Mouse (Mus musculus) left cerebral cortex, postnatal 10 days (tissue): ENCODE measurements around the gene Bend6. TPM values are rescaled to one million over a fixed set of nuclear protein-coding genes. Genes with fewer than 3 reads are reported as not detected.
A peak's percentile ranks its signal among the peaks of the same experiment; 100 is the strongest.

Source experiments
- DNase-seq, 2 experiments: peaks; one replicate each; pipeline ENCODE4 v3.0.0; 2021 to 2022; ENCODE audit warnings: low spot score in 2 of 2, mixed read lengths in 1 of 2; ENCODE audit errors: extremely low spot score in 1 of 2
- intact Hi-C: fragments of 180-260 bp; cut with DNase I; formaldehyde crosslinking; loops from one replicate; pipeline ENCODE4 v1.15.1; 2025
- total RNA-seq, 2 experiments: library from RNA; stranded (reverse); gene quantifications; 2 replicates each; pipeline ENCODE4 v1.2.3; 2021

The Bend6 gene
- total RNA-seq, 2 experiments from 2014 or later = 178 to 184 TPM

- intact Hi-C loops = no loop called here
- no peak for DNase-seq
These were observed 4.0 kb upstream of the Bend6 start for GRCm38 (mm10) chr1:33911589-33911988.

DNA sequence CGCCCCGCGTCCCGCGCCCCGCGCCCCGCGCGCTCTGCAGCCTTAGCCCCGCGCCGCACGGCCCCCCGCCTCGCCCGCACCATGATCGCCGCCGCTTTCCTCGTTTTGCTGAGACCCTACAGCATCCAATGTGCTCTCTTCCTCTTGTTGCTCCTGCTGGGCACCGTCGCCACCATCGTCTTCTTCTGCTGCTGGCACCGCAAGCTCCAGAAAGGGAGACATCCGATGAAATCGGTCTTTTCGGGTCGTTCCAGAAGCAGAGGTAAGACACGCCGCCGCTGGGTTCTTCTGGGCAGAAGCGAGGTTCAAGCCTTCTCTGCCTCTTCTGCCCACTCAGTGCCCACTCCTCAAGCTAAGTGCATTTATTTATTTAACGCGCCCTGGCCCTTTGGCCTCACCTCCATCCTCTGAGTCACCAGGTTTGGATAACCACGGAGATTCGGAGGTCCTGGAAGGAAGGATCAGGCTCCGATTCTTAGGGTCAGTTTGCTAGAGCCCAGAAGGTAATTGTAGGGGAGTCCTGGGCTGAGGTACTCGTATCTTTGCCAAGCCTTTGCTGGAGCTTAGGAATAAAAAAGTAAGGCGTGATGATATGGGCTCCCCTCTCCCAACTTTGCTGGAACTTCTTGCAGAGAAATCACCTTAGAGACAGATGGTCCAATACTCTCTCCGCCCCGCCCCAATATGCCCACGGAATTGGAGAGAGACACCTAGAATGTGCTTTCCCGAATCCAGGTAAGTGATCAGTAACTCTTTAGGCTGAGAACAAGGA lies 761 bp upstream of the Bend6 start, which contains the start of gene Dst:
TSS of gene Dst (plus strand) at position 35 of the 772 bp plus-strand sequence.
- no peak for DNase-seq
- intact Hi-C loops = loop anchor here (5.0 kb wide), 1 partner anchor 54 kb away; no protein-coding TSS in a partner anchor

- intact Hi-C loops = loop anchor here (5.0 kb wide), 1 partner anchor 55 kb away; no protein-coding TSS in a partner anchor
- peak in 1 of 2 experiments; percentile 59 for DNase-seq
These were observed 689 bp downstream of the Bend6 start for GRCm38 (mm10) chr1:33906927-33907326.

DNA sequence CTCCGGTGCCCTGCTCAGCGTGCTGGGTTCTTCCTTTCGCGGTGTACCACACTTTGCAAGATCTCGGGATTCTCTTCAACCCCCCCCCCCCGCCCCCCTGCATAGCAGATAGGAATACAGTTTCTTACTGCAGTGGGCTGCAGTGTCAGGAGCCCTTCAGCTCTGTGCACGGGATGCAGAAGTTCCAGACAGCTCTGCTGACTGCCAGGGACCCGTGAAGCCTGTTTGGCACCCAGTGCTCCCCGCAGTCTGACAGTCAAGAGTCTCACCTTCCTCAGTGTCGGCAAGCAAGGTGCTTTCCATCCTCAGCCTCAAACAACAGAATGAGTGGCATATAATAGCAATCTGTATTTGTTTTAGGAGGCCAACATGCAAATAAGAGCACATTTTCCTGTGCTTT lies 1.4 kb downstream of the Bend6 start:
- DNase-seq = no peak
- intact Hi-C loops = loop anchor here (5.0 kb wide), 1 partner anchor 56 kb away; no protein-coding TSS in a partner anchor

- DNase-seq = peak in 1 of 2 experiments; percentile 43
- intact Hi-C loops = no loop called here
These were observed 4.0 kb downstream of the Bend6 start for GRCm38 (mm10) chr1:33903587-33903986.

GRCm38 (mm10) chr1:33900175-33900574 lies 7.4 kb downstream of the Bend6 start:
- intact Hi-C loops = no loop called here
- no peak for DNase-seq

- no peak for DNase-seq
- intact Hi-C loops = no loop called here
These were observed 9.2 kb downstream of the Bend6 start for GRCm38 (mm10) chr1:33898373-33898772.

- intact Hi-C loops = no loop called here
- DNase-seq = no peak
These were observed 10.2 kb downstream of the Bend6 start for GRCm38 (mm10) chr1:33897426-33897825.

DNA sequence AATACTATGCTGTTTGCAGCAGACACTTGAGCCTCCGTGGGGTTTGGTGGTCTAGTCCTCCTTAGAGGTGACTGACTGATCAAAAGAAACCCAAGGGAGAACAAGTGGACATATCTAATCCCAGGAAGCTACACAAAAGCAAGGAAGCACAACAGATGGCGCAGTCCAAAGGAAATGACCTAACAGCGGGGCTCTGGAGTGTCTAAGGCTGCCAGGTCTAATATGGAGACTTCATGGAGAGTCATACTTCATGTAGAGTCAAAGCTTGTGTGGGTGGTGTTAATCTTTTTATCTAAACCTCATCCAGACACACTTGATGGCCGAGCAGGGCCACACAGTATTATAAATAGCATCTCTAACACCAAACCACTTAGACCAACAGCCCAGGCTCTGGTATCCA lies 10.9 kb downstream of the Bend6 start:
- intact Hi-C loops = no loop called here
- no peak for DNase-seq

- intact Hi-C loops = no loop called here
These were observed 11.5 kb downstream of the Bend6 start for GRCm38 (mm10) chr1:33896116-33896515.

DNA sequence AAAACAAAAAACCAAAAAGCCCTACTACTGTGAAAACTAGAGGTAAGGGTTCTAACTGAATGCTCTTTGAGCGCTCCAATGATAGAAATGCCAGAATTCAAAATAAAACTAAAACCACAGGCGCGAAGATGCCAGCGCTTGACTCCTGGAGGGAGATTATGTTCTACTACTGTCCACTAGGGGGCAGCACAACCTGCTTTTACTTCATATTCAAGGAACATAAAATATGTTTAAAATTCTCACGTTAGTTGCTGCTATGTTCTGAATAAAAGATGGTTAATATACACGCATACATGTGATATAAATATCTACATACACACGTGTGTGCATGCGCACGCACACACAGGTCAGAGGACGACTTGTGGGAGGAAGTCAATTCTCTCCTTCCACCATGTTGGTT lies 14.8 kb downstream of the Bend6 start:
- DNase-seq = peak; percentile 24 to 65
- intact Hi-C loops = loop anchor here (5.0 kb wide), 1 partner anchor 75 kb away; no protein-coding TSS in a partner anchor

More at GRCm38 (mm10) chr1:33896116-33896515, 11.5 kb downstream of the Bend6 start:
- DNase-seq = no peak

GRCm38 (mm10) chr1:33883102-33883839 lies 24.3 kb downstream of the Bend6 start:
- intact Hi-C loops = no loop called here

DNA sequence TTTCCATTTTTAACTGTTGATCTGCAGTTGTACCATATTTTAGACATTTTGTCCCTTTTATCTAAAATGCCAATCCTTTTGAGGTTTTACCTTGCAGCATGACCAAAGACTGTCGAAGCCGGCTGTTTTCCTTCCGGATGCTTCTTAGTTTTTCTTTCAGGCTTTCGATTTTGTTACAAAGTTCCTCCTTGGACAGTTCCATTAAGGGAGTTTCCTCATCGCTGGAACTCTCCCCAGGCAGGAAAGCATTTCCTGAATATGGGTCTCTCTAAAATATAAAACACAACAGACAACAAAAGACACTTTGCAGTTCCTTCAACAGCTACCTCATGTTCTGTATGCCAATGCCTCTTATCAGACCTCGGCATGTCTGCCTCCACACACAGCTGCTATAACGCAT lies 29.4 kb downstream of the Bend6 start:
- intact Hi-C loops = no loop called here
- DNase-seq = no peak

More at GRCm38 (mm10) chr1:33883102-33883839, 24.3 kb downstream of the Bend6 start:
- DNase-seq = peak; percentile 23 to 29

DNA sequence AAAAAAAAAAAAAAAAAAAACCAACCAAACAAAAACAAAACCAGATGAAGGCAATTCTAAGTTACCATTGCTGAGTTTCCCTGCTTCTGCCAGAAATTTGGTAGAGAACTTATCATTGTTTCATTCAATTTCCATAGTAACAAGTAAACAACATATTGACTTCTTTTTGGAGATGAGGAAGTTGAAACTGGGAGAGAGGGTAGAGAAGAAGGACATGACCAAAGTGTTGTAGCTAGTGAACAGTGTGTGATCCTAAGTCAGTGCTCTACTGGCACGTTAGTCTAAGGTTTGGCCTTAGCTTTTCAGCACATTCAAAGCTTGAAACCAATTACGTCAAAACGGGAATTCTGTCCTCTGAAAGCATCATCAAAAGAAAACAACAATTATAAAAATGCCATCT lies 31.2 kb downstream of the Bend6 start:
- no peak for DNase-seq
- intact Hi-C loops = no loop called here

GRCm38 (mm10) chr1:33875691-33876090 lies 31.9 kb downstream of the Bend6 start:
- DNase-seq = peak in 1 of 2 experiments; percentile 33
- intact Hi-C loops = no loop called here

DNA sequence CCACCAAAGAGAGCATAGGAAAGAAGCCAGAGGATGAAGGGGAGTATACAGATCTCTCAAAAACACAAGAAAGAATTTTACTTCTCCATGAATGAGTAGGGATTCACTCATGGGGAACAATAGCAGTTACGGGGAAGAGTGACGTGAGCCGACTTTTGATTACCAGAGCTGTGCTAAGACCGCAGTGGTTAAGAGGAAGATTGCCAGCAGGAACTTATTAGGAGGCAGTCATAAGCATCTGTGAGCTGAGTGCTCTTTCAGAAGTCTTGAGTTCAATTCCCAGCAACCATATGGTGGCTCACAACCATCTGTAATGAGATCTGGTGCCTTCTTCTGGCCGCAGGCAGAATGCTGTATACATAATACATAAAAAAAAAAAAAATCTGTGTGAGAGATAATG lies 34.1 kb downstream of the Bend6 start:
- intact Hi-C loops = no loop called here

DNA sequence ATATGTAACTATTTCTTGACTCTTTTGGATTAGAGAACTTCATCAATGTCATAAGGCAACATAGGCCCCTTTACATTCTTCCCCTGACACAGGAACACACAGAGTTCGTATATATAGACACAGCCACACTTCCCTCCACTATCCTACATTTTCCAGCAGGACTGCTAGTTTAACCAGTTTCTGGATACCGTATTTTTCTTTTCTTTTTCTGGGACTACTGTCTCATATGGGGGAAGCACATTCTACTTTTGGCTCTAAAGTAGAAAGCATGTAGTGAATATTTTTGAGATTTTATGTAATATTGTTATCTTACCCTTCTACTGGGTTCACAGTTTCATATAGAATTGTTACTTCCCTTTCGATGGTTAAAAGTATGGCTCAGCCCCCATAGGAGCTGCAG lies 38.2 kb downstream of the Bend6 start:
- intact Hi-C loops = no loop called here
- DNase-seq = no peak

More for the DNA sequence above, 34.1 kb downstream of the Bend6 start:
- no peak for DNase-seq

- no peak for DNase-seq
- intact Hi-C loops = no loop called here
These were observed 38.6 kb downstream of the Bend6 start for GRCm38 (mm10) chr1:33869031-33869430.

DNA sequence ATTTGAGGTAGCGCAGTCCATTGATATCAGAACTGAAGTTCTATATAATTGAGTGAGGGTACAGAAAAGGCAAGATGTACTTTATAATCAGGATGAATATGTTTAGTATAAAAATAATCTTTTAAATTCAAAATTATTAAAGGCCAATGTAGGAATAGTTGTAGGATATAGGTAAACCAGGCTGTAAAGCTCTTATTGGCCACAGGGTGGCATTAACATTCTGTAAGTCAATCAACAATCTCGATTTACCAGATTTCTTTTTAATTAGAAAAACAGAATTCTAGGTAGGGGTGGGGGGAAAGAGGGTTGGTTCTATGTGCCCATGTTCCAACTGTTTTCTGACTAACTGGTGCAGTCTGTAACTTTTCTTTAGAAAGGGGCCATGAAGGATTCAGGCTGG lies 60.8 kb downstream of the Bend6 start:
- intact Hi-C loops = no loop called here

DNA sequence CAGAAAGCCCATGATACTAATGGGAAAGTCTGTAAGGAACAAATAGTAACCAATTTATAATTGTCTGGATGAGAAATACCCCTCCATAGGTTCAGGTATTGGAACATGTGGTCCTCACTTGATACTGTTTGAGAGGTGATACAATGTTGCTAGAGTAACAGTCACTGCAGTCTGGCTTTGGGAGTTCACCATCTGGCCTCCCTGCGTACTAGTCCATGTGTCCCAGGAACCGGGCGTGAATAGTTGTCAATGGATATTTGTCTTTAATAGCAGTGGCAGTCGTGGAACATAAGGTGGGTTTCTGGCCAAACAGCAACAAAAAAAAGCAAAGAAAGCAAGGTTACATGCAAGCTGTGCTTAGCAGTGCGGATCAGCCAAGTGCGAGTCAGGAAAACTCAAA lies 63.8 kb downstream of the Bend6 start:
- no peak for DNase-seq

More for the DNA sequence above, 60.8 kb downstream of the Bend6 start:
- DNase-seq = no peak

More for the DNA sequence above, 63.8 kb downstream of the Bend6 start:
- intact Hi-C loops = no loop called here
